9 mouse cellular contexts compared by ENCODE assay signal in the genomic region with DNA sequence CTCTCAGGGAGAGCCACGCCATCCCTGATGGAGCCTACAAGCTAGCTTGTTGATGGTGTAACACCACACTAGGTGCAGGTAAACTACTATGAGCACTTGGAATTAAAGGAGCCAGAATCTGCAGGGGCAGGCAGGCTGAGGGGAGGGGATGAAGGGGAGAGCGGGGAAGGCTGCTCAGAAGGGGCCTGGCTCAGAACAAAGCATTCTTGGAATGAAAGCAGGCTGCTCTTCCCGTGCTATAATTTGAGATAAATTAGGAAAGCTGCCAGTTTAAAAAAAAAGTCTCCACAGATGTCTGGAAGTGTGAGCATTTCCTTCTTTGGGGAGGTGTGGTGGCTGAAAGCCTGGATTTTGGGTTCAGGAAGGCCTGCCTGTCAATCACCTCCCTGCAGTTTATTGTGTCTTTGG. TPM values are rescaled to one million over a fixed set of nuclear protein-coding genes. Genes with fewer than 3 reads are reported as not detected.
DNase-seq lines count a peak whose midpoint lies in the region; ATAC-seq and TF ChIP-seq lines count a peak whose summit lies in the region.
"Had no signal": no experiment of that assay in that cellular context is flagged by ENCODE, and none has a peak within 500 bp of the region (broad histone marks: within the 10 kb centered on the region; RNA-seq: fewer than 3 reads in every experiment).

No protein-coding gene starts in this region.

- H3K36me3 ChIP-seq in kidney, adult 2 months (ENCODE audit: control insufficient read depth, insufficient read depth, low read length), result no peaks in the 10 kb centered on the region
- no peaks in the 10 kb centered on the region for H3K36me3 ChIP-seq in testis, adult 2 months (ENCODE audit: control insufficient read depth, insufficient read depth, low read length)

- no peak overlapping the region for H3K4me3 ChIP-seq in kidney, adult 2 months (ENCODE audit: insufficient read depth, low read depth, low read length)
- no peak overlapping the region for H3K4me3 ChIP-seq in testis, adult 2 months (ENCODE audit: control insufficient read depth, low read depth, low read length)

- TF ChIP-seq CTCF in kidney, adult 2 months (conservative IDR thresholded peaks at IDR 0.05; ENCODE audit: insufficient read depth, insufficient read length, low read depth, low read length), result no peak
- TF ChIP-seq CTCF in testis, adult 2 months (IDR thresholded peaks at IDR 0.05; ENCODE audit: control insufficient read depth, insufficient read depth, insufficient replicate concordance, low read depth, low read length), result no peak

- no peaks in the 10 kb centered on the region for H3K27me3 ChIP-seq in kidney, adult 2 months (replicated peaks; ENCODE audit: control insufficient read depth, insufficient read depth, low read length)
- H3K27me3 ChIP-seq in testis, adult 2 months (ENCODE audit: control insufficient read depth, insufficient read depth, low read length), result no peaks in the 10 kb centered on the region

- H3K27ac ChIP-seq in kidney, adult 2 months (ENCODE audit: insufficient read depth, low read depth, low read length), result no peak overlapping the region
- peak overlapping the region; percentile 65 for H3K27ac ChIP-seq in testis, adult 2 months (ENCODE audit: control insufficient read depth, insufficient read depth, low read depth, low read length)

- no peaks in the 10 kb centered on the region for H3K4me1 ChIP-seq in kidney, adult 2 months (ENCODE audit: control insufficient read depth, insufficient read depth, low read length)
- peaks cover 3% of the 10 kb centered on the region; the same call in 1 of the 2 replicates for H3K4me1 ChIP-seq in testis, adult 2 months (ENCODE audit: control insufficient read depth, insufficient read depth, low read length)

- peak; percentile 28 for DNase-seq in kidney, adult 2 months
- no peak for DNase-seq in kidney, postnatal 25 days
- DNase-seq in testis, postnatal 10 days (ENCODE audit: low spot score), result no peak
- peak; percentile 21 for DNase-seq in kidney, postnatal 14 days
- no peak for DNase-seq in cerebellum, postnatal 36 days
- no peak for DNase-seq in neural tube, embryonic 10.5 days (ENCODE audit: extremely low spot score, low spot score)
- DNase-seq: cerebellum, adult 9-10 months had no signal

- no peak for TF ChIP-seq POLR2A in kidney, adult 2 months (IDR thresholded peaks at IDR 0.05; ENCODE audit: low read depth, low read length)
- TF ChIP-seq POLR2A in testis, adult 2 months (IDR thresholded peaks at IDR 0.05; ENCODE audit: control insufficient read depth, low read depth, low read length), result no peak

- 62% methylated on average over 3 of the region's 3 CpGs for WGBS in kidney, adult 2 months

- ATAC-seq in megakaryocyte progenitor cell, adult 5-6 weeks (replicated peaks; ENCODE audit: poor library complexity), result no peak

RNA-seq across cellular contexts. Expression of a gene that starts 14.8 kb away (rescaled TPM):
- 11.3 and 12.4 TPM in 2 replicates for polyA plus RNA-seq in kidney, adult 2 months (2012; rRNA removed)
- polyA plus RNA-seq in testis, adult 2 months (2012; rRNA removed), result 18.1 and 22.2 TPM in 2 replicates
- total RNA-seq in megakaryocyte progenitor cell, adult 5-6 weeks (2015), result 73.1 and 92.7 TPM in 2 replicates
- total RNA-seq in megakaryocyte progenitor cell, adult 5-6 weeks (2017), result 67.8 and 79.0 TPM in 2 replicates

Comparison
In these comparisons a context has a peak if more than half of its experiments do, and no peak if none do; other contexts are left out.
1. DNase-seq: peak in kidney, adult 2 months (single experiment) and kidney, postnatal 14 days (single experiment); none in kidney, postnatal 25 days (0 of 2), testis, postnatal 10 days (single experiment), cerebellum, postnatal 36 days (0 of 2) and neural tube, embryonic 10.5 days (single experiment).